Mouse (Mus musculus) forebrain, embryonic 14.5 days (tissue): Measurements from ENCODE around the gene Ghdc. TPM values are rescaled to one million over a fixed set of nuclear protein-coding genes. Genes with fewer than 3 reads are reported as not detected.

ENCODE experiments used
- ATAC-seq: fragments of 200-750 bp; cut with Nextera tagmentation; 2 replicates; pipeline ENCODE4 v1.8.0; 2017; ENCODE audit warnings: mild to moderate bottlenecking, moderate library complexity
- DNase-seq: peaks from one replicate; pipeline ENCODE4 v3.0.0-alpha.2; 2015; ENCODE audit warnings: low spot score
- H3K27ac ChIP-seq: fragments of 300-500 bp; sonication (generic); 2 replicates; pipeline ENCODE4 v1.5.1; 2014; ENCODE audit warnings: low read depth, mild to moderate bottlenecking, control low read depth, low read length, moderate library complexity
- H3K27me3 ChIP-seq: fragments of 300-500 bp; sonication (generic); replicated peaks from 2 replicates; pipeline ENCODE4 v1.6.1; 2014; ENCODE audit warnings: low read length, control low read depth, mixed read lengths; ENCODE audit not compliant: control insufficient read depth, insufficient read depth
- H3K36me3 ChIP-seq: fragments of 300-500 bp; sonication (generic); 2 replicates; pipeline ENCODE4 v1.6.1; 2014; ENCODE audit warnings: low read length, control low read depth; ENCODE audit not compliant: control insufficient read depth, insufficient read depth
- H3K4me1 ChIP-seq: fragments of 300-500 bp; sonication (generic); 2 replicates; pipeline ENCODE4 v1.6.1; 2014; ENCODE audit warnings: antibody characterized with exemption, low read length, control low read depth; ENCODE audit not compliant: control insufficient read depth, insufficient read depth
- H3K4me2 ChIP-seq: fragments of 300-500 bp; sonication (generic); 2 replicates; pipeline ENCODE4 v1.6.1; 2014; ENCODE audit warnings: mild to moderate bottlenecking, control low read depth, low read length
- H3K4me3 ChIP-seq: fragments of 300-500 bp; sonication (generic); 2 replicates; pipeline ENCODE4 v1.5.1; 2014; ENCODE audit warnings: low read depth, low read length, control low read depth
- H3K9ac ChIP-seq: fragments of 300-500 bp; sonication (generic); 2 replicates; pipeline ENCODE4 v1.6.1; 2014; ENCODE audit warnings: mild to moderate bottlenecking, low read length, control low read depth, moderate library complexity
- H3K9me3 ChIP-seq: fragments of 300-500 bp; sonication (generic); replicated peaks from 2 replicates; pipeline ENCODE4 v1.6.1; 2016; ENCODE audit warnings: low read length, control low read depth, mixed read lengths; ENCODE audit not compliant: control insufficient read depth
- whole genome bisulfite sequencing: fragments of 180-500 bp; shearing (Covaris S2); extraction: QIAGEN DNeasy Blood & Tissue Kit; methylation state at CpG from one replicate; pipeline ENCODE4 v1.1.7; 2014; 5-methylcytosine and 5-hydroxymethylcytosine counted together
- polyA plus RNA-seq: library from polyadenylated mRNA; unstranded; fragments of >200 nt; fragmentation: Nextera tagmentation; extraction: Ambion mirVana; gene quantifications from 2 replicates; pipeline ENCODE4 v1.2.1, GENCODE M21; 2014

Gene Ghdc
- polyA plus RNA-seq, 1 experiment from 2014 or later, result 0.94 TPM

GRCm38 (mm10) chr11:100746546-100746945, 24.2 kb downstream of the Ghdc start:
- no peak overlapping the region for H3K27ac ChIP-seq
- 0 out of 2 replicates have a peak, but pooled peaks cover under 1% of the 10 kb centered on the region for H3K36me3 ChIP-seq
- DNase-seq (no peak), ATAC-seq (no peak)
- no peak overlapping the region for H3K4me3 ChIP-seq
- WGBS, result 88% methylated on average over 10 of the region's 10 CpGs
- no peaks in the 10 kb centered on the region for H3K9me3 ChIP-seq
- no peak overlapping the region for H3K9ac ChIP-seq
- no peak overlapping the region for H3K4me2 ChIP-seq
- no peaks in the 10 kb centered on the region for H3K4me1 ChIP-seq
- H3K27me3 ChIP-seq, result no peaks in the 10 kb centered on the region

GRCm38 (mm10) chr11:100745085-100745484, 25.7 kb downstream of the Ghdc start:
- Histone ChIP-seq H3K4me3 (no peak overlapping the region), H3K27ac (no peak overlapping the region), H3K4me2 (no peak overlapping the region), H3K9me3 (no peaks in the 10 kb centered on the region), H3K4me1 (no peaks in the 10 kb centered on the region), H3K36me3 (no peaks in the 10 kb centered on the region), H3K9ac (no peak overlapping the region), H3K27me3 (no peaks in the 10 kb centered on the region)
- 21% methylated on average over 6 of the region's 6 CpGs for WGBS
- DNase-seq (peak; percentile 75), ATAC-seq (no peak)

DNA sequence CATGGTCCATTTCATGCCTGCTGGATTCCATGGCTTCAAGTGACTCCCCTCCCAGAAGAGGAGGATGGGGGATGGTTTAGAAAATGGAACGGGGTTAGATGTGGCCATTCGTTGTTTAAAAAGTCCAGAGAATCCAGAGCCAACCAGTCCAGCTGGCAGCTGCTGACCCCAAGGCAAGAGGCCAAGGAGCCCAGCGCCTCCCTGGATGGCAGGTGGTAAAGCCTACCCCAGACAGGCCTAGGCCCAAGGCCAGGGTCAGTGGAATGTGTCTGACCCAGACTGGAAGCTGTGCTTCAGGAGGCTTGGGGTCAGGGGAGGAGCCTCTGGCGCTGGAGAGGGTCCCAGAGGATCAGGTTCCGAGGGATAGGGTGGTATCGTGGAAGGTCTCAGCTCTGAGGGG, 29.4 kb downstream of the Ghdc start:
- Histone ChIP-seq H3K9me3 (no peaks in the 10 kb centered on the region), H3K4me2 (no peak overlapping the region), H3K4me1 (peaks cover 7% of the 10 kb centered on the region), H3K27me3 (no peaks in the 10 kb centered on the region), H3K27ac (no peak overlapping the region), H3K36me3 (no peaks in the 10 kb centered on the region), H3K9ac (no peak overlapping the region), H3K4me3 (no peak overlapping the region)
- WGBS, result 83% methylated on average over 6 of the region's 6 CpGs
- DNase-seq (no peak), ATAC-seq (no peak)

DNA sequence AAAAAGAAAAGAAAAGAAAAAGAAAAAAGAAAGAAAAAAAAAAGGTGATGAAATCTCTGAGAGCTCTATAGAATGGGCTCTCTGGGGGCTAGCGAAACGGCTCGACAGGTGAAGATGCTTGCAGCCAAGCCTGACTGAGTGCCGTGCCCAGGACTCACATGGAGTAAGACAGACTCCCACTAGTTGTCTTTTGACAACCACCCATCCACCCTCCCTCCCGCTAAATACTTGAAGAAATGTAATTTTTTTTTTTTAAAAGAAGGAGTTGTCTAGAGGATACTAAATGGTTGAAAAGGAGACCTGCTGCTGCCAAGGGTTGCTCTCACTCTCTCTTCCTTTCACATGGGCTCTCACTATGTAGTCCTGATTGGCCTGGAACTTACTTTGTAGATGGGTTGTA, 32.0 kb downstream of the Ghdc start:
- DNase-seq (no peak), ATAC-seq (0 out of 2 replicates have a peak, but pooled peaks have one; percentile 5)
- no peaks in the 10 kb centered on the region for H3K9me3 ChIP-seq
- peak overlapping the region; percentile 85 for H3K4me3 ChIP-seq
- H3K27me3 ChIP-seq, result no peaks in the 10 kb centered on the region
- H3K27ac ChIP-seq, result no peak overlapping the region
- peak overlapping the region; percentile 64 for H3K9ac ChIP-seq
- 8% methylated on average over 5 of the region's 5 CpGs for WGBS
- peaks cover 7% of the 10 kb centered on the region for H3K4me1 ChIP-seq
- H3K36me3 ChIP-seq, result 0 out of 2 replicates have a peak, but pooled peaks cover 3% of the 10 kb centered on the region
- H3K4me2 ChIP-seq, result peak overlapping the region; percentile 55

DNA sequence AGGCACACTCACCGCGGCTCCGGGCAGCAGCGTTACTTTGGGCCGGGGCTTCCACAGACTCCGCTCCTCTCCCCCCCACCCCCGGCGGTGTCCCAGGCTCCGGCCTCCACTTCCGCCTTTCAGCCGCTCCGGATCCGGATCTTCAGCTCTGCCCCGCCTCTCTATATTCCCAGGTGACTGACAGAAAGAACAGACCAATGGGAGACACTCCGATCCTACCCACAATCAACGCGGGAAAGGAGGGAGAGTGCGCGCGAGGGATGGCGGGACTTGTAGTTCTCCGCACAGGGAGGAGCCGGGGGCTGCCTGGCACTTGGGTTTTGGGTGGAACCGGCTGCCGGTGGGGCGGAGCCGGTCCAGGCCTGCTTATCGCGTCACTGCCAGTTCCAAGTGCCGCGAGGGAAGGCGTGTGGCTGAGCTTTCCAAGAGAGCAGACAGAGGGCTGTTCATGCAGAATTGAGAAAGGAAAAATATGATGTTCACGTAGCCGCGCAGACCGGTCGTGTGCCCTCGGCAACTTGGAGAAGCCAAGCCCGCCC, 32.6 kb downstream of the Ghdc start, which contains the start of gene Rab5c:
Gene Rab5c (minus strand): TSS at position 150 of the 539 bp plus-strand sequence.
- peak within 1 kb of the TSS; percentile 85 for H3K4me3 ChIP-seq
- H3K27ac ChIP-seq, result peak within 1 kb of the TSS; percentile 40; the same call in 1 of the 2 replicates
- peaks cover 7% of the 10 kb centered on the region for H3K4me1 ChIP-seq
- H3K9me3 ChIP-seq, result no peaks in the 10 kb centered on the region
- ATAC-seq (peak; percentile 100), DNase-seq (peak; percentile 99)
- H3K36me3 ChIP-seq, result peaks cover 3% of the 10 kb centered on the region; the same call in 1 of the 2 replicates
- H3K27me3 ChIP-seq, result no peaks in the 10 kb centered on the region
- H3K9ac ChIP-seq, result peak within 1 kb of the TSS; percentile 91
- peak within 1 kb of the TSS; percentile 55 for H3K4me2 ChIP-seq
- under 1% methylated on average over 38 of the region's 39 CpGs for WGBS

- peak overlapping the region; percentile 85 for H3K4me3 ChIP-seq
- H3K27ac ChIP-seq, result no peak overlapping the region
- ATAC-seq (no peak), DNase-seq (no peak)
- peaks cover 7% of the 10 kb centered on the region for H3K4me1 ChIP-seq
- 1% methylated on average over 13 of the region's 13 CpGs for WGBS
- peak overlapping the region; percentile 55 for H3K4me2 ChIP-seq
- no peaks in the 10 kb centered on the region for H3K27me3 ChIP-seq
- H3K9me3 ChIP-seq, result no peaks in the 10 kb centered on the region
- peak overlapping the region; percentile 91 for H3K9ac ChIP-seq
- H3K36me3 ChIP-seq, result peaks cover 5% of the 10 kb centered on the region; the same call in 1 of the 2 replicates
These were observed 33.5 kb downstream of the Ghdc start for GRCm38 (mm10) chr11:100737105-100737733.

DNA sequence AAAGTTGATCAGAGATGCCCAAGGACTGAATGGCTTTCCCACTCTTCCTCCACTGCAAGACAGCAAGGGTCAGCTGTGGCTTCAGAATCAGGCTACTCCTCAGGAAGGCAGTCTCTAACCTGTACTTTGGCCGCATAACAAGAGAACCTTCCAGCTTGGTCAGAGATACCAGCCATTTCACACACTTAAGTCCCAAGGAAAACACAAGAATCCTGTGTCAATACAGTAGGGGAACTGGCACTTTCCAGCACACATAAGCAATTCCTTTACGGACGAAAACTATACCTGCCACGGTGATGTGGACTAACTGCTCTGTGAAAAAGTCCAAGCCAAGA, 34.0 kb downstream of the Ghdc start:
- Histone ChIP-seq H3K9ac (peak overlapping the region; percentile 91; the same call in 1 of the 2 replicates), H3K27ac (no peak overlapping the region), H3K9me3 (no peaks in the 10 kb centered on the region), H3K4me2 (peak overlapping the region; percentile 55; the same call in 1 of the 2 replicates), H3K36me3 (peaks cover 5% of the 10 kb centered on the region; the same call in 1 of the 2 replicates), H3K4me1 (peaks cover 7% of the 10 kb centered on the region), H3K4me3 (peak overlapping the region; percentile 85; the same call in 1 of the 2 replicates), H3K27me3 (no peaks in the 10 kb centered on the region)
- DNase-seq (no peak), ATAC-seq (no peak)
- WGBS, result 82% methylated on average over 4 of the region's 4 CpGs

- DNase-seq (no peak), ATAC-seq (no peak)
- Histone ChIP-seq H3K4me2 (no peak overlapping the region; the same call in 1 of the 2 replicates), H3K9ac (no peak overlapping the region), H3K27ac (no peak overlapping the region), H3K27me3 (no peaks in the 10 kb centered on the region), H3K4me3 (no peak overlapping the region; the same call in 1 of the 2 replicates), H3K9me3 (no peaks in the 10 kb centered on the region), H3K4me1 (peaks cover 7% of the 10 kb centered on the region), H3K36me3 (peaks cover 5% of the 10 kb centered on the region; the same call in 1 of the 2 replicates)
- 87% methylated on average over 14 of the region's 14 CpGs for WGBS
These were observed 34.6 kb downstream of the Ghdc start for GRCm38 (mm10) chr11:100735954-100736745.
